Mouse (Mus musculus) intestine, embryonic 16.5 days (tissue): ENCODE data around the gene Rcc1. TPM values are rescaled to one million over a fixed set of nuclear protein-coding genes. Genes with fewer than 3 reads are reported as not detected.

Experiments
- ATAC-seq: fragments of 200-750 bp; cut with Nextera tagmentation; 2 replicates; pipeline ENCODE4 v1.8.0; 2017; ENCODE audit warnings: moderate TSS enrichment, moderate library complexity
- H3K27ac ChIP-seq: fragments of 300-500 bp; sonication (generic); 2 replicates; pipeline ENCODE4 v1.5.1; 2014; ENCODE audit warnings: mild to moderate bottlenecking, low read length
- H3K27me3 ChIP-seq: fragments of 300-500 bp; sonication (generic); replicated peaks from 2 replicates; pipeline ENCODE4 v1.6.1; 2014; ENCODE audit warnings: low read length, control low read depth, mixed read lengths; ENCODE audit not compliant: control insufficient read depth, insufficient read depth
- H3K36me3 ChIP-seq: fragments of 300-500 bp; sonication (generic); 2 replicates; pipeline ENCODE4 v1.6.1; 2014; ENCODE audit warnings: low read length, control low read depth; ENCODE audit not compliant: control insufficient read depth, insufficient read depth
- H3K4me1 ChIP-seq: fragments of 300-500 bp; sonication (generic); 2 replicates; pipeline ENCODE4 v1.6.1; 2014; ENCODE audit warnings: low read length, control low read depth, mixed read lengths; ENCODE audit not compliant: control insufficient read depth, insufficient read depth
- H3K4me2 ChIP-seq: fragments of 300-500 bp; sonication (generic); 2 replicates; pipeline ENCODE4 v1.6.1; 2014; ENCODE audit warnings: low read depth, low read length, control low read depth
- H3K4me3 ChIP-seq: fragments of 300-500 bp; sonication (generic); 2 replicates; pipeline ENCODE4 v1.5.1; 2014; ENCODE audit warnings: mild to moderate bottlenecking, low read length
- H3K9ac ChIP-seq: fragments of 300-500 bp; sonication (generic); 2 replicates; pipeline ENCODE4 v1.6.1; 2014; ENCODE audit warnings: low read depth, low read length
- H3K9me3 ChIP-seq: fragments of 300-500 bp; sonication (generic); 2 replicates; pipeline ENCODE4 v1.6.1; 2016; ENCODE audit warnings: low read length, control low read depth; ENCODE audit not compliant: control insufficient read depth
- WGBS: fragments of 180-500 bp; shearing (Covaris S2); extraction: QIAGEN DNeasy Blood & Tissue Kit; methylation state at CpG from one replicate; pipeline ENCODE4 v1.1.7; 2014; 5-methylcytosine and 5-hydroxymethylcytosine counted together
- polyA plus RNA-seq: library from polyadenylated mRNA; unstranded; fragments of >200 nt; fragmentation: Nextera tagmentation; extraction: Ambion mirVana; gene quantifications from 2 replicates; pipeline ENCODE4 v1.2.1, GENCODE M21; 2015

Gene Rcc1
- polyA plus RNA-seq, 1 experiment from 2014 or later, result 90.6 TPM

- ATAC-seq, result no peak
- Histone ChIP-seq H3K27me3 (no peaks in the 10 kb centered on the region), H3K4me1 (peaks cover 6% of the 10 kb centered on the region; the same call in 1 of the 2 replicates), H3K27ac (no peak overlapping the region), H3K4me2 (no peak overlapping the region), H3K9me3 (no peaks in the 10 kb centered on the region), H3K9ac (no peak overlapping the region; the same call in 1 of the 2 replicates), H3K4me3 (no peak overlapping the region), H3K36me3 (peaks cover 4% of the 10 kb centered on the region; the same call in 1 of the 2 replicates)
- 84% methylated on average over 7 of the region's 7 CpGs for WGBS
These were observed 33.4 kb upstream of the Rcc1 start for GRCm38 (mm10) chr4:132386846-132387245.

- H3K27me3 ChIP-seq, result no peaks in the 10 kb centered on the region
These were observed 32.5 kb upstream of the Rcc1 start for GRCm38 (mm10) chr4:132385771-132386410.

GRCm38 (mm10) chr4:132383455-132383854, 30.1 kb upstream of the Rcc1 start:
- WGBS, result 86% methylated on average over 3 of the region's 3 CpGs
- no peak for ATAC-seq
- H3K9ac ChIP-seq, result no peak overlapping the region

More at GRCm38 (mm10) chr4:132385771-132386410, 32.5 kb upstream of the Rcc1 start:
- Histone ChIP-seq H3K36me3 (peaks cover 4% of the 10 kb centered on the region; the same call in 1 of the 2 replicates), H3K9me3 (no peaks in the 10 kb centered on the region), H3K4me3 (no peak overlapping the region), H3K4me1 (peaks cover 7% of the 10 kb centered on the region; the same call in 1 of the 2 replicates), H3K27ac (no peak overlapping the region), H3K4me2 (no peak overlapping the region), H3K9ac (no peak overlapping the region)
- no peak for ATAC-seq
- WGBS, result 84% methylated on average over 8 of the region's 8 CpGs

GRCm38 (mm10) chr4:132382296-132382695, 28.9 kb upstream of the Rcc1 start:
- Histone ChIP-seq H3K36me3 (peaks cover 8% of the 10 kb centered on the region), H3K4me3 (no peak overlapping the region)
- 85% methylated on average over 4 of the region's 4 CpGs for WGBS

More at GRCm38 (mm10) chr4:132383455-132383854, 30.1 kb upstream of the Rcc1 start:
- H3K27ac ChIP-seq, result no peak overlapping the region
- H3K4me3 ChIP-seq, result no peak overlapping the region
- H3K4me1 ChIP-seq, result peaks cover 7% of the 10 kb centered on the region; the same call in 1 of the 2 replicates
- no peaks in the 10 kb centered on the region for H3K9me3 ChIP-seq
- H3K27me3 ChIP-seq, result no peaks in the 10 kb centered on the region
- H3K36me3 ChIP-seq, result peaks cover 4% of the 10 kb centered on the region; the same call in 1 of the 2 replicates
- no peak overlapping the region for H3K4me2 ChIP-seq

GRCm38 (mm10) chr4:132380965-132381616, 27.7 kb upstream of the Rcc1 start:
- peaks cover 11% of the 10 kb centered on the region for H3K36me3 ChIP-seq
- ATAC-seq, result peak; percentile 79
- 75% methylated on average over 2 of the region's 2 CpGs for WGBS
- no peaks in the 10 kb centered on the region for H3K9me3 ChIP-seq
- H3K4me1 ChIP-seq, result peaks cover 2% of the 10 kb centered on the region; the same call in 1 of the 2 replicates
- no peaks in the 10 kb centered on the region for H3K27me3 ChIP-seq
- H3K27ac ChIP-seq, result no peak overlapping the region
- no peak overlapping the region for H3K9ac ChIP-seq
- H3K4me2 ChIP-seq, result no peak overlapping the region
- H3K4me3 ChIP-seq, result no peak overlapping the region

More at GRCm38 (mm10) chr4:132382296-132382695, 28.9 kb upstream of the Rcc1 start:
- Histone ChIP-seq H3K9me3 (no peaks in the 10 kb centered on the region), H3K9ac (no peak overlapping the region), H3K4me2 (no peak overlapping the region), H3K27me3 (no peaks in the 10 kb centered on the region), H3K4me1 (peaks cover 2% of the 10 kb centered on the region; the same call in 1 of the 2 replicates), H3K27ac (no peak overlapping the region)
- no peak for ATAC-seq

- H3K36me3 ChIP-seq, result peaks cover 21% of the 10 kb centered on the region
- WGBS, result 93% methylated on average over 1 of the region's 1 CpGs
These were observed 20.4 kb upstream of the Rcc1 start for GRCm38 (mm10) chr4:132373820-132374219.

GRCm38 (mm10) chr4:132369953-132370750, 16.7 kb upstream of the Rcc1 start:
- 85% methylated on average over 8 of the region's 8 CpGs for WGBS
- no peaks in the 10 kb centered on the region for H3K4me1 ChIP-seq
- H3K27ac ChIP-seq, result no peak overlapping the region
- H3K36me3 ChIP-seq, result peaks cover 32% of the 10 kb centered on the region
- H3K27me3 ChIP-seq, result no peaks in the 10 kb centered on the region
- no peaks in the 10 kb centered on the region for H3K9me3 ChIP-seq
- H3K9ac ChIP-seq, result no peak overlapping the region
- no peak overlapping the region for H3K4me3 ChIP-seq
- ATAC-seq, result no peak
- no peak overlapping the region for H3K4me2 ChIP-seq

More at GRCm38 (mm10) chr4:132373820-132374219, 20.4 kb upstream of the Rcc1 start:
- Histone ChIP-seq H3K4me3 (no peak overlapping the region), H3K27ac (no peak overlapping the region), H3K27me3 (no peaks in the 10 kb centered on the region), H3K4me2 (no peak overlapping the region), H3K9me3 (no peaks in the 10 kb centered on the region), H3K9ac (no peak overlapping the region), H3K4me1 (no peaks in the 10 kb centered on the region)
- no peak for ATAC-seq

GRCm38 (mm10) chr4:132367480-132368201, 14.2 kb upstream of the Rcc1 start:
- peaks cover 34% of the 10 kb centered on the region for H3K36me3 ChIP-seq
- H3K4me1 ChIP-seq, result no peaks in the 10 kb centered on the region
- 91% methylated on average over 18 of the region's 18 CpGs for WGBS
- H3K27me3 ChIP-seq, result no peaks in the 10 kb centered on the region
- no peak overlapping the region for H3K9ac ChIP-seq
- no peak overlapping the region for H3K4me3 ChIP-seq
- ATAC-seq, result no peak
- H3K27ac ChIP-seq, result no peak overlapping the region
- no peak overlapping the region for H3K4me2 ChIP-seq
- no peaks in the 10 kb centered on the region for H3K9me3 ChIP-seq
